Mouse (Mus musculus) limb, embryonic 10.5 days (tissue): ENCODE results near the gene Pbx4. TPM values are rescaled to one million over a fixed set of nuclear protein-coding genes. Genes with fewer than 3 reads are reported as not detected.

Experiments
- DNase-seq: peaks from one replicate; pipeline ENCODE4 v3.0.0-alpha.2; 2017; ENCODE audit warnings: low spot score
- H3K27ac ChIP-seq: fragments of 300-500 bp; sonication (generic); 2 replicates; pipeline ENCODE4 v1.5.1; 2016; ENCODE audit warnings: mild to moderate bottlenecking
- H3K27me3 ChIP-seq: fragments of 300-500 bp; sonication (generic); 2 replicates; pipeline ENCODE4 v1.6.1; 2016; ENCODE audit warnings: low read depth, mild to moderate bottlenecking; ENCODE audit not compliant: poor library complexity, severe bottlenecking
- H3K36me3 ChIP-seq: fragments of 300-500 bp; sonication (generic); 2 replicates; pipeline ENCODE4 v1.6.1; 2016; ENCODE audit warnings: mild to moderate bottlenecking, moderate library complexity
- H3K4me1 ChIP-seq: fragments of 300-500 bp; sonication (generic); 2 replicates; pipeline ENCODE4 v1.6.1; 2016
- H3K4me3 ChIP-seq: fragments of 300-500 bp; sonication (generic); 2 replicates; pipeline ENCODE4 v1.5.1; 2016; ENCODE audit warnings: mild to moderate bottlenecking, moderate library complexity
- H3K9me3 ChIP-seq: fragments of 300-500 bp; sonication (generic); replicated peaks from 2 replicates; pipeline ENCODE4 v1.6.1; 2016; ENCODE audit warnings: mild to moderate bottlenecking
- WGBS: fragments of 180-500 bp; shearing (Covaris S2); methylation state at CpG from one replicate; pipeline ENCODE4 v1.1.7; 2016; 5-methylcytosine and 5-hydroxymethylcytosine counted together
- polyA plus RNA-seq: library from polyadenylated mRNA; unstranded; fragments of >200 nt; fragmentation: Nextera tagmentation; extraction: Ambion mirVana; gene quantifications from 2 replicates; pipeline ENCODE4 v1.2.1, GENCODE M21; 2016

The Pbx4 gene
- polyA plus RNA-seq, 1 experiment from 2014 or later, result 9.6 TPM

DNA sequence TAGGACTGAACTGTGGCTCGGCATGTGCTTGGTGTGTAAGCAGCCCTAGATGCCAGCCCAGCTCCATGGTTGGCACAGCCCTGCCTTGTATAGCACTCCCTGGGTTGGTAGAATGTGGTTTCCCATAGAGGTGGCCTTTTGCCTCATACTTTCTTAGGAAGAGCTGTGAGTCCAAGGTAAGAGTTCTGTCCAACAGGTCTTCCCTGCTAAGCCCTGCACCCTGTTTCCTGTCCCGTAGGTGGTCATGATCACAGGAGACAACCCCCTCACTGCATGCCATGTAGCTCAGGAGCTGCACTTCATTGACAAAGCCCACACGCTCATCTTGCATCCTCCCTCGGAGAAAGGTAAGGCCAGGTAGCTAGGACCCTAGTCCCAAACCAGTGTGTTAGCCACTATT, 30.5 kb upstream of the Pbx4 start:
- DNase-seq, result no peak
- 95% methylated on average over 4 of the region's 4 CpGs for WGBS
- Histone ChIP-seq H3K27ac (no peak overlapping the region), H3K4me1 (no peaks in the 10 kb centered on the region), H3K36me3 (peaks cover 99% of the 10 kb centered on the region), H3K27me3 (no peaks in the 10 kb centered on the region), H3K4me3 (no peak overlapping the region), H3K9me3 (no peaks in the 10 kb centered on the region)

DNA sequence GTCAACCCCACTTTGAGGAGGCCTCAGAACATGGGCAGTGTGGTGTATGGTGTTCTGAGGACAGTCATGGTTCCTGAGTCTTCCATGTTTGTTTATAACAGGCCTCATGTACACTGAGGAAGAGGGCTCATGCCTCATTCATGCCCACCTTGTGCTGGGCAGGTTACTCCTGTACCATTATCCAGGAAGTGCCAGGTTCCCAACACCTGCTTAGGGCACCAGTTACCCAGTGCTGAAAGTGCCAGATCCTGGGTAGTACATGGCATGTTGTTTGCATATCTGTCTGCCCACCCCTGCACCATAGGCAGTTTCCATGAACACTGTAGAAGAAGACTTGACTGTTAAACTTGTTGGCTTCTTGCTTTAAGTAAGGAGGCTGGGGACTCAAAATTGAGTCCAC, 30.1 kb upstream of the Pbx4 start:
- DNase-seq, result no peak
- H3K36me3 ChIP-seq, result peaks cover 99% of the 10 kb centered on the region
- H3K4me1 ChIP-seq, result no peaks in the 10 kb centered on the region
- H3K9me3 ChIP-seq, result no peaks in the 10 kb centered on the region
- H3K27ac ChIP-seq, result no peak overlapping the region
- no peaks in the 10 kb centered on the region for H3K27me3 ChIP-seq
- no peak overlapping the region for H3K4me3 ChIP-seq

DNA sequence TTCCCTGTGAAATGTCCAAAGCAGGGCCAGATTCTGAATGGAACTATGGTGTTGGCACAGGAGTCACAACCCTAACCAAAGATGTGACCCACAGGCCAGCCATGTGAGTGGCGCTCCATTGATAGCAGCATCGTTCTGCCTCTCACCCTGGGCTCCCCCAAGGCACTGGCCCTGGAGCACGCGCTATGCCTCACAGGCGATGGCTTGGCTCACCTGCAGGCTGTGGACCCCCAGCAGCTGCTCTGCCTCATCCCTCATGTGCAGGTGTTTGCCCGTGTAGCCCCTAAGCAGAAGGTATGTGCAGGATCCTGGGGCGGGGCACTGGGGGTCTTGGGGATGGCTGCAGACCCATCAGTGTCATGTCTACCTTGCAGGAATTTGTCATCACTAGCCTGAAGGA, 28.9 kb upstream of the Pbx4 start:
- H3K4me3 ChIP-seq, result no peak overlapping the region
- H3K27ac ChIP-seq, result no peak overlapping the region
- no peaks in the 10 kb centered on the region for H3K9me3 ChIP-seq
- H3K36me3 ChIP-seq, result peaks cover 99% of the 10 kb centered on the region
- WGBS, result over 99% methylated on average over 7 of the region's 7 CpGs
- H3K27me3 ChIP-seq, result no peaks in the 10 kb centered on the region
- no peak for DNase-seq
- H3K4me1 ChIP-seq, result peaks cover 2% of the 10 kb centered on the region

DNA sequence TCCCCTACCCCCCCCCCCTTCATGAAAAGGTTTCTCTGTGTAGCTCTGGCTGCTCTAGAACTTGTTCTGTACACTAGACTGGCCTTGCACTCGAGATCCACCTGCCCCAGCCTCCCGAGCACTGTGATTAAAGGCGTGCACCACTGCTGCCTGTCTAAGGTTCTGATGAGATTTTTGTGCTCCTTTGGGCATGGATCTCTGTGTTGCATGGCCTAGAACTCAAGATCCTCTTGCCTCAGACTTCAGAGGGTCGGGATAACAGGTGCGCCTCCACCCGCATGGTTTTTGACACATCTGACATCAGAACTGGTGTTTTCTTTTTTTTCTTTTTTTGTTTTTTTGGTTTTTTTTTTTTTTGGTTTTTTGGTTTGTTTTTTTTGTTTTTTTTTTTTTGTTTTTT, 27.8 kb upstream of the Pbx4 start:
- peaks cover 91% of the 10 kb centered on the region for H3K36me3 ChIP-seq
- H3K27ac ChIP-seq, result no peak overlapping the region
- no peaks in the 10 kb centered on the region for H3K9me3 ChIP-seq
- DNase-seq, result no peak
- 93% methylated on average over 6 of the region's 6 CpGs for WGBS
- H3K4me3 ChIP-seq, result no peak overlapping the region
- peaks cover 14% of the 10 kb centered on the region for H3K4me1 ChIP-seq
- no peaks in the 10 kb centered on the region for H3K27me3 ChIP-seq

DNA sequence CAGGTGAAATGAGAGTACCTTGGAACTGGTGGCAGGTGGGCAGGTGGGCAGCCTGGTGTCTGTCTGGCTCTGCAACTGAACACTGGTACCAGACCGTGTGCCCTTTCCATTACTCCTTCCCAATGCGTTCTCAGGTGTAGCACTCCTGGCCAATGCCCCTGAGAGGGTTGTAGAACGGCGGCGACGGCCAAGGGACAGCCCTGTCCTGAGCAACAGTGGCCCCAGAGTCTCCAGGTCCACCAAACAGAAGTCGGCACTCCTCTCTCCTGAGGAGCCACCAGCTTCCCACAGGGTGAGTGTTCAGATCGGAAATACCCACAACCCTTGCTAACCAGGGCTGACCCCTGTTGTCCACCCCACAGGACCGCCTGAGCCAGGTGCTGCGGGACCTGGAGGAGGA, 27.2 kb upstream of the Pbx4 start:
- H3K27ac ChIP-seq, result no peak overlapping the region
- no peaks in the 10 kb centered on the region for H3K9me3 ChIP-seq
- no peaks in the 10 kb centered on the region for H3K27me3 ChIP-seq
- no peak overlapping the region for H3K4me3 ChIP-seq
- no peak for DNase-seq
- H3K36me3 ChIP-seq, result peaks cover 85% of the 10 kb centered on the region
- WGBS, result 96% methylated on average over 10 of the region's 10 CpGs
- H3K4me1 ChIP-seq, result peaks cover 15% of the 10 kb centered on the region

DNA sequence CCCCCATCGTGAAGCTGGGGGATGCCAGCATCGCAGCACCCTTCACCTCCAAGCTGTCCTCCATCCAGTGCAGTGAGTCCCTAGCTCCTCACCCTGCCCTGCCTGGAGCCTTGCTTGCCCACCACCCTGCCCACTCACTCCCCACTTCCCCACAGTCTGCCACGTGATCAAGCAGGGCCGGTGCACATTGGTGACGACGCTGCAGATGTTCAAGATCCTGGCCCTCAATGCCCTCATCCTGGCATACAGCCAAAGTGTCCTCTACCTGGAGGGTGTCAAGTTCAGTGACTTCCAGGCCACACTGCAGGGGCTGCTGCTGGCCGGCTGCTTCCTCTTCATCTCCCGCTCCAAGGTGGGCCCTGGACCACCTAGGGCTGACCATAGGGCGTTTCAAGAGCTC, 26.8 kb upstream of the Pbx4 start:
- H3K4me3 ChIP-seq, result no peak overlapping the region
- WGBS, result 96% methylated on average over 9 of the region's 9 CpGs
- H3K27ac ChIP-seq, result no peak overlapping the region
- no peak for DNase-seq
- H3K27me3 ChIP-seq, result no peaks in the 10 kb centered on the region
- H3K4me1 ChIP-seq, result peaks cover 15% of the 10 kb centered on the region
- H3K36me3 ChIP-seq, result peaks cover 82% of the 10 kb centered on the region
- H3K9me3 ChIP-seq, result no peaks in the 10 kb centered on the region

DNA sequence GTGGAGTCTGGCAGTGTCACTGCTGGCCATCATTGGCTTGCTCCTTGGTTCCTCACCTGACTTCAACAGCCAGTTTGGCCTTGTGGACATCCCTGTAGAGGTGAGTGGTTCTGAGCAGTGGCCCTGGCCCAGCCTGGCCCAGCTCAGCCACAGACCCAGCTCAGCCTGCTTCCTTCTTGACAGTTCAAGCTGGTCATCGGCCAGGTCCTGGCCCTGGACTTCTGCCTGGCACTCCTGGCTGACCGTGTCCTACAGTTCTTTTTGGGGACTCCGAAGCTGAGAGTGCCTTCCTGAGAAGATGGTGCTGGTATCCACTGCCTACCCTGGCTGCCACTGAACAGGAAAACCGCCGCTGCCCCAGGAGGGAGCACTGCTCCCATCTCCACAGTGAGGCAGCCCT, 25.1 kb upstream of the Pbx4 start:
- Histone ChIP-seq H3K9me3 (no peaks in the 10 kb centered on the region), H3K4me3 (no peak overlapping the region), H3K27me3 (no peaks in the 10 kb centered on the region), H3K27ac (no peak overlapping the region), H3K36me3 (peaks cover 81% of the 10 kb centered on the region), H3K4me1 (peaks cover 15% of the 10 kb centered on the region)
- 92% methylated on average over 5 of the region's 5 CpGs for WGBS
- DNase-seq, result no peak

DNA sequence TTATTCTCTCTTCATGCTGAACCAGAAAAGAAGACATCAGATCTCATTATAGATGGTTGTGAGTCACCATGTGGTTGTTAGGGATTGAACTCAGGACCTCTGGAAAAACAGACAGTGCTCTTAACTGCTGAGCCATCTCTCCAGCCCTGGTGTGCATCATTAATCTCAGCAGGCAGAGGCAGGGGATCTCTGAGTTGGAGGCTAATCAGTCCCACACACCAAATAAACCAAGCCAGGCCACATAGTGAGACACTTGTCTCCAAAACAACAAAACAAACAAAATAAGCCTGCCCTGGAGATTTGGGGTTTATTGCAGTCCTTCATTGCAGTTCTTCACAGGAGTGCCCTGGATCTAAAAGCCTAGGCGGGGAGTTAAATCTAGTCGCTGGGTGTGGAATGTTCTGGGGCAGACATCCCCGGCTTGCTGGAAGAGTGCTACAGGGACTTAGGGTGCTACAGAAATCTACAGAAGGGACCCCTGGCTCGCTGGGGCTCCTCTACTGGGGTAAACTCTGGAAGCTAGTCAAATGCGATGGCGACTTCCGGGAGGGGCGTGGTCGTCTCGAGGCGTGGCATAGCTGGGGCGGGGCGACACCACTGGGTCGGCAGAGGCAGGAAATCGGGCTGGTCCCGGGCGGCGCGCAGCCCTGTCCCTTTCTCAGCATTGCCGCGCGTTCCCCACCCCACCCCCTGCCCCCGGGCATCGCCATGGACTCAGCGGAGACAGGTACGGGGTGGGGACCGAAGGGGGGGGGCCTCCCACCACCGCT, 24.0 kb upstream of the Pbx4 start, which contains the start of gene Gmip:
Gene Gmip, plus strand, starts transcription at position 586 of the 770 bp plus-strand sequence.
- Histone ChIP-seq H3K27ac (peak within 1 kb of the TSS; percentile 84), H3K4me3 (peak within 1 kb of the TSS; percentile 68), H3K4me1 (peaks cover 15% of the 10 kb centered on the region), H3K9me3 (no peaks in the 10 kb centered on the region), H3K27me3 (no peaks in the 10 kb centered on the region), H3K36me3 (peaks cover 74% of the 10 kb centered on the region)
- WGBS, result 5% methylated on average over 28 of the region's 28 CpGs
- DNase-seq, result peak; percentile 89

DNA sequence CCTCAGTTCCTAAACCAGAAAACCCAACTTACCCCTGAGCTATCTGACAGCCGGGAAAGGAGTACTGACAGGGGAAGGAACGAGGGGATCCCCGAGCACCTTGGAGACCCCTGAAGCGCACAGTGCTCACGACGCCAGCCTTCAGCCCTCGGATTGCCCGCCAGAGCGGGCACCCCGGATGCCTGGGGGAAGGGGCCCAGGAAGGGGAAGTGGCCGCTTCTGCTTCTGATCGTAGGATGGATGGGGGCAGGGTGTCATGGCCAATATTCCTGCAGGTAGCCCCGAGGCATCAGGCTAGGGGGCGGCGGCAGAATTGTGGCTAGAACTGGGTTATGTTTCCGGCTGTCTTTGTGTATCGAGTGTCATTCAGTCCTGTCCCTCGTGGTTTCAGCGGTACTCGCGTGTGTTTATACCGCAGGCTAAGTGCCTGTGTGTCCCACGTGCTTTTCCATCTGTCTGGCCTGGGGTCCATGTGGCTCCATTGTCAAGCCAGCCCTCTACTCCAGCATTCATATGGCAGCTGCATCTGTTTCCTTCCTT, 23.4 kb upstream of the Pbx4 start:
- WGBS, result 3% methylated on average over 23 of the region's 23 CpGs
- H3K36me3 ChIP-seq, result peaks cover 74% of the 10 kb centered on the region
- peaks cover 15% of the 10 kb centered on the region for H3K4me1 ChIP-seq
- peak; percentile 50 for DNase-seq
- no peaks in the 10 kb centered on the region for H3K9me3 ChIP-seq
- no peaks in the 10 kb centered on the region for H3K27me3 ChIP-seq
- peak overlapping the region; percentile 84 for H3K27ac ChIP-seq
- peak overlapping the region; percentile 68 for H3K4me3 ChIP-seq

DNA sequence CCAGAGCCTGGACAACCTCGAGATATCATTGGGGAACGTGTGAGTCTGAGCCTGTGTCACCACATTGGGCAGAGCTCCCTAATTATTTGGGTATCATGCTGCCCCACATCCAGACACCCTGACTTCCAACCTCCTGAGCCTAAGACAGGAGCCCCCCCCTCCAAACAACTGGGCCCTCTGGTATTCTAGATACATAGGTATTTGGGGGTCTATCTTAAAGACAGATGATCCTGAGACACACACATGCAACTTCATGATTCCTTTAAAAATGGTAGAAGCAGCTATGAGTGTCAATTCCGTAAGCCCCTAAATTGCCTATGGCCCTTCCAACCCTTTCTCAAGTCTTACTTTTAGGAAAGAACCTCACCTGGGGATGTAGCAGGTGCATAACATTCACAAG, 22.5 kb upstream of the Pbx4 start:
- Histone ChIP-seq H3K36me3 (peaks cover 75% of the 10 kb centered on the region), H3K27ac (no peak overlapping the region; the same call in 1 of the 2 replicates), H3K9me3 (no peaks in the 10 kb centered on the region), H3K4me3 (no peak overlapping the region), H3K4me1 (peaks cover 15% of the 10 kb centered on the region), H3K27me3 (no peaks in the 10 kb centered on the region)
- no peak for DNase-seq
- WGBS, result 52% methylated on average over 3 of the region's 3 CpGs

DNA sequence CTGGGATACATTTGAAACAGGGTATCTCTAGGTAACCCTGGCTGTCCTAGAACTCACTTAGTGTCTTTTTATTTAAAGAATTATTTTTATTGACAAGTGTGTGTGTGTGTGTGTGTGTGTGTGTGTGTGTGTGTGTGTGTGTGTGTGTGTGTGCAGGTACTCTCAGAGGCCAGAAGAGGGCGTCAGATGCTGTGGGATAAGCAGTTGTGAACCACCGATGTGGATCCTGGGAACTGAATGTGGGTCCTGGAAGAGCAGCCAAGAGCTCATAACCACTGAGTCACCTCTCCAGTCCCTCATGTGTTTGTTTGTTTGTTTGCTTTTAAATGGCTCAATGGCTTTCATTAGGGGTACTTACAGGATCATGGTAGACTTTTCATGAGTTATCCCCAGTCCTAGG, 17.4 kb upstream of the Pbx4 start:
- Histone ChIP-seq H3K9me3 (no peaks in the 10 kb centered on the region), H3K27me3 (no peaks in the 10 kb centered on the region), H3K4me3 (no peak overlapping the region), H3K4me1 (peaks cover 6% of the 10 kb centered on the region; the same call in 1 of the 2 replicates), H3K36me3 (peaks cover 72% of the 10 kb centered on the region), H3K27ac (no peak overlapping the region)
- WGBS, result no CpG with 5 or more reads among the region's 2 CpGs
- DNase-seq, result no peak

DNA sequence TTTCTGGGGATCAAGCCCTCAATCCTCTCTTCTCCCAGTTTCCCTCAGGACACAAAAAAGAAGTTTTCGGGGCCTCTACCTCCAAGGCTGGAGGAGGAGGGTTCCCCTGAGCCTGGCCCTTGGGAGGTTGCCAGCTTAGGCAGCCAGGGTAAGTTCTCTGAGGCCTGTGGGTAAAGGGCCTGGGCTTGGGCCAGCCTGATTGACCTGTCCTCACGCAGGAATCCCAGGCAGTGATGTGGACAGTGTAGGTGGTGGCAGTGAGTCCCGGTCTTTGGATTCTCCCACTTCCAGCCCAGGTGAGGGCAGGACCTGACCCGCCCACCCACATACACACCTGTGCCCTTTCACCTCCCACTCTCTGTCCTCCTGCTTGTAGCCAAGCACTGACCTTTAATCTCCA, 16.9 kb upstream of the Pbx4 start:
- Histone ChIP-seq H3K36me3 (peaks cover 74% of the 10 kb centered on the region), H3K4me1 (peaks cover 6% of the 10 kb centered on the region; the same call in 1 of the 2 replicates), H3K27me3 (no peaks in the 10 kb centered on the region), H3K27ac (no peak overlapping the region), H3K4me3 (no peak overlapping the region), H3K9me3 (no peaks in the 10 kb centered on the region)
- DNase-seq, result no peak
- WGBS, result 93% methylated on average over 4 of the region's 4 CpGs

DNA sequence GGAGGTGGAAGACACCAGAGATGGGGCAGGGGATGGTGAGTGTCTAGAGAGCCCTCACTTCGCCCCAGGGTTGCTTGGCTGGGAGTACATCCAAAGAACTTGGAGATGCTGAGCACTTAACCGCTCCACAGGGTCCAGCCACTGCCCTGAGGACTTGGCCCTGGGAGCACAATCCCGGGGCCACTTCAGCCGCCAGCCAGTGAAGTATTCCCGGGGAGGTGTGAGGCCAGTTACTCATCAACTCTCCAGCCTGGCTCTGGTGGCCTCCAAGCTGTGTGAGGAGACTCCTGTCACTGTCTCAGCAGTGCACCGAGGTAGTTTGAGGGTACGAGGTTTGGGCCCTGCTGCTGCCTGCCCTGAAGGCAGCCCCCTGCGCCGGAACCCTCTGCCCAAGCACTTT, 11.8 kb upstream of the Pbx4 start:
- Histone ChIP-seq H3K4me3 (no peak overlapping the region), H3K27ac (no peak overlapping the region), H3K4me1 (peaks cover 48% of the 10 kb centered on the region), H3K27me3 (no peaks in the 10 kb centered on the region), H3K9me3 (no peaks in the 10 kb centered on the region), H3K36me3 (peaks cover 58% of the 10 kb centered on the region)
- WGBS, result 79% methylated on average over 9 of the region's 9 CpGs
- no peak for DNase-seq
